Mouse (Mus musculus): ENCODE results near the gene Cdr2l. TPM values are rescaled to one million over a fixed set of nuclear protein-coding genes. Genes with fewer than 3 reads are reported as not detected.
"Not testable (repeated sequence)": the region's sequence is repeated elsewhere in the genome, so short reads cannot be mapped to it uniquely, and the experiment has no call there.

Cdr2l gene
- total RNA-seq, 1 experiment from 2014 or later, result 0.12 TPM

DNA sequence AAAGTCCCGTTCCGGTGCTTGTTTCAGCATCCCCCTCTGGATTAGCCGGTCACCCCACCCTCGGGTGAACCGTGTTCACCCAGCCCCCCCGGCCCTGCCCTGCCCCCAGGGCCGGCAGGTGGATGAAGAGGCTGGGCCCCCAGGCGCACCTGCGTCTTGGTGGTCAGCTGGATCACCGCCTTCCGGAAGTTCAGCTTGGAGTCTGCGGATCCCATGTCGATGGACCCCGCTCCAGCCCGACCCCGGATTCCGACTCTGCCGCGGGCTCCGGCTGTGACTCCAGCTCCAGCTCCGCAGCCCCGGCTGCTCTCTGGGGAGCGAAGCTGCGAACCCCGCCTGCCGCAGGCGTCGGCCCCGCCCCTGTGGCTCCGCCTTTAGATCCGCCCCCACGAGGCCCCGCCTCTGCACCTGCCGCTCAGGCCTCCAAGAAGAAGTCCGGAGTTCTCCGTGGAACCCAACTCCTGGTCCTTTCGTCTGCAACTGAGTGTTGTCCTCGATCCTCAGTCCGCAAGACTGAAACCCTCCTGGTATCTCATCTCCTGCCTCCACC, 14.2 kb upstream of the Cdr2l start, which contains the start of gene Hid1:
Hid1 (minus strand) TSS at position 362 of the 550 bp plus-strand sequence.
- peak; percentile 42 for ATAC-seq (ENCODE audit: extremely low read depth, insufficient number of reproducible peaks, low FRiP score, poor library complexity, severe bottlenecking)

DNA sequence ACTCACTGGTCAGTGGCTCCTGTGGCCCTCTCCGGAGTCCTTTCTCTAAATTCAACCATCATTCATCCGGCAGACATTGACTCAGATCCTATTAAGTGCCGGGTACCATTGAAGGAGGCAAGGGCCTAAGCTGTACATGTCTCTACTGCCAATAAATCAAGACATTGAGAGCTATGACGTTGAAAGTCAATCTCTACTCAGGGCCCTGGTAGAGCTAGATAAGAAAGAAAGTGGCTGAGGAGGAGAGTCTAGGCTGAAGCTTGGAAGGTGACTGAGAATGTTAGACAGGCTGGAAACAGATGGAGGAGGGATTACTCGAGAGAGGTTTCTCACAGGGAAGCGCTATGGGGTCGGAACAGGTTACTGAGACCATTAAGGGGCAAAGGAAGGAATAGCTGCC, 11.3 kb upstream of the Cdr2l start:
- ATAC-seq (ENCODE audit: extremely low read depth, insufficient number of reproducible peaks, low FRiP score, poor library complexity, severe bottlenecking), result no peak

DNA sequence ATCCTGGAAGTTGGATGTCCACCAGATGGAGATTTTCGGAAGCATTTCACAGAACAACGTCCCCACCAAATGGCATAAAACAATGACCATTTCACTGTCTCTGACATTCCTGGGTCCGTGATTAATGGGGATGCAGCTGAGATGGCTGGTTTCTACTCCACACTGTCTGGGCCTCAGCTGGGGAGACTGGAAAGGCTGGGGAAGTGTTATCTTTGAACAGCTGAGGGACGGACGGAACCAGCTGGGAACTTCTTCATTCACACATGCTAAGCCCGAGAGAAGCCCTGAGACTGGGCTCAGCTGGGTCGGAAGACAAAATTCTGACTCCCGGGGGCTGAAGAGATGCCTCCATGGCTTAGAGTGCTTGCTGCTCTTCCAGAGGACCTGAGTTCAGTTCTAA, 10.4 kb upstream of the Cdr2l start:
- no peak for ATAC-seq (ENCODE audit: extremely low read depth, insufficient number of reproducible peaks, low FRiP score, poor library complexity, severe bottlenecking)

DNA sequence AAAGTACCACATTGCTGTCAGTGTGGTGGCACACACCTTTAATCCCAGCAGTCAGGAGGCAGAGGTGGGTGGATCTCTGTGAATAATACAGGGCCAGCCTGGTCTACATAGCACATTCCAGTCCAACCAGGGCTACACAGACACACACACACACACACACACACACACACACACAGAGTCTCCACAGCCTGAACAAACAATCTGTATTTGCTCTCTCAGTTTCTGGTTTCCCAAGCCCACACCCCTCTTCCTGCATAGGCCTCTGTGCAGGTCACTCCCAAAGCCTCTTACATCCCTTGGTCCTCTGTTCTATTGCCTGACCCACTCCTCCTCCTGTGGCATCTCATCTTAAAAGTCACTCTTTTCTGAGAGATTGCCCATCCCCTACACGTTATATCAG, 9.7 kb upstream of the Cdr2l start:
- no peak for ATAC-seq (ENCODE audit: extremely low read depth, insufficient number of reproducible peaks, low FRiP score, poor library complexity, severe bottlenecking)

DNA sequence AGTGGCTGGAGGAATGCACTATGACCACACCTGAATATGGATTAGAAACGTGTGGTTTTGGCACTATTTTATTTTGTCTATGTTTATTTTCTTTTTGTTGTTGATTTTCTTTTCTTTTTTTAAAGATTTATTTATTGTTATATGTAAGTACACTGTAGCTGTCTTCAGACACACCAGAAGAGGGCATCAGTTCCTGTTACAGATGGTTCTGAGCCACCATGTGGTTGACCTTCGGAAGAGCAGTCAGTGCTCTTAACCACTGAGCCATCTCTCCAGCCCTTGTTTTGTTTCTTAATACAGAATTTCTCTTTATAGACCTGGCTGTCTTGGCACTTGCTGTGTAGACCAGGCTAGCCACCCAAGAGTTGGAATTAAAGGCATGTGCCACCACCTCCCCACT, 9.0 kb upstream of the Cdr2l start:
- ATAC-seq (ENCODE audit: extremely low read depth, insufficient number of reproducible peaks, low FRiP score, poor library complexity, severe bottlenecking), result no peak

DNA sequence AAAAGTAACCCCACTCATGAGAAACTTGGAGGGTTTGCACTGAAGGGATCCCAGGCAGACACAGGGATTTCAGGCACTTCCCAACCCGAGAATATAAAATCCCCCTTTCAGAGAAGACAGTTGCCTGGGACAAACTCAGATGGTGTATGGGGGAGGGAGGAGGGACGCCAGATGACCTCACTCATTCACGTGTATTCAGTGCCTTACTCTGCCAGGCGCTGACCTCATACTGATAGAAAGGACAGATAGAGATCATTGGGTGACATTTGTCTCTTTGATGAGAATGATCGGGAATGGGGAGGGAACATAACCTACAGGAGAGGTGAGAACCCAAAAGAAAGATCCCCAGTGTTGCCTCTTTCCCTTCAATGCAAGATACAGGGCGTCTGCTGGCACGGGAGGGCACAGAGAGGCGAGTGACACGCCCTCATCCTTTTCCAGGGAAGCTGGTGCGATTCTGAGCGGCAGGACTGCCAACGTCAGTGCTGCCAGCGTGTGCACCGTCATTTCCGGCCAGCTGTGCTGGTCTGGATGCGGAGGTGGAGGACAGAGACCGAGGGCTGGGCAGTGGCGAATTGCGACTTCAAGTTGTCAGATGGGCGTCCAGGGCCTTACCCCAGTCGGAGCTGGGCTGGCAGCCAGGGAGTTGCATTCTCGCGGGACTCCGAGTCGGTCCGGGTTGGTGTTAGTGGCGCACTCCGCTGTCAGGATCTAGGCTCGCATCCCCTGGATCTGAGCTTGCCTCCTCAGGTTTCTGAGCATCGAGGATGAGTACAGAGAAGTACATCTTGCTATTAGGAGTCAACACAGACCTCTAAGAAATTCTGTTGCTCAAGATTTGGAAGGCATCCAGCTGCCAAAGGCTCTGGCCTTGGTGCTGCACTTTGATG, 7.7 kb upstream of the Cdr2l start:
- no peak for ATAC-seq (ENCODE audit: extremely low read depth, insufficient number of reproducible peaks, low FRiP score, poor library complexity, severe bottlenecking)

DNA sequence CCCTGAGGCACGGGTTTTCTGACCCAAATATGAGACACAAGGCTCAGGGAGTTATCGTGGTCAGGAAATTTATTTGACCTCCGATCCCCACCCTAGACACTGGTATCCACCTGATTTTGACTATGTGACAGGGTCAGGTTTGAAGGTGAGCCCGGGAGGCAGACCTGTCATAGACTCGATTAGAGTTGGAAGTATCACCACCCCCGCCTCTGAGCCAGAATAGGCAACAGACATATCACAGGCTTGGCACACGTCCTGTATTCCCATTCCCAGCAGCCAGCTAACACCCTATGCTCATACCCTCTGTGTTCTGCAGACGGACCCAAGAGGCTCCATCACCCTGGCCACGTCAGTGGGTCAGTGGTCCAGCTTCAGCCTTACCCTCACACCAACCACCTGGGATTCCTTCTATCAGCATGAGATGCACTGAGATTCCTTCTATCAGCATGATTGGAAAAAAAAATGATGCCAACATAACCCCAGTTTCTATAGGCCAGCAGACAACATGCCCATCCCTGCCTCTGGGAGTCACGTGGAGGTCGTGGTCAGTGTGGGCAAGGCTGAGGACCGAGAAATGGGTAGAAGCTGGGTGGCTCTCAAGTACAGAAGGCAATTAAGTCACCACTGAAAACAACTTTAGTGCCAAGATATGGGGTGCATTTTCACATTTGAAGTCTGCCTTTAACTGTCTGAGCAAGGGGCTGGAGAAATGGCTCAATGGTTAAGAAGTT, 6.9 kb upstream of the Cdr2l start:
- no peak for ATAC-seq (ENCODE audit: extremely low read depth, insufficient number of reproducible peaks, low FRiP score, poor library complexity, severe bottlenecking)

DNA sequence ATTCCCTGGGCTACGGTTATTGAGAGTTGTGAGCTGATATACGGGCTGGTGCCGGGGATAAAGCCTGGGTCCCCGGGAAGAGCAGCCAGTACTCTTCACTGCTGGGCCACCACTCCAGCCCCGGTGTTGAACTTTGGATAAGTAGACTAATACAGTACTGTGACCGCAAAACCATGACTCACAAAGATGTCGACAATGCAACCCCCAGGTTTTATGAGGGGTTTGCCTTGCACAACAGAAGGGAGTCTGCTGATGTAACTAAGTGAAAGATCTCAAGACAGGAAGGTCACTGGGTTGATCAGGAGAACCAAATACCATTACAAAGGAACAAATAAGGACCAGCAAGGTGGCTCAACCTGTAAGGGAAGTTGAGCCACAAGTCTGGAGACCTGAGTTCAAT, 5.0 kb upstream of the Cdr2l start:
- ATAC-seq (ENCODE audit: extremely low read depth, insufficient number of reproducible peaks, low FRiP score, poor library complexity, severe bottlenecking), result no peak

DNA sequence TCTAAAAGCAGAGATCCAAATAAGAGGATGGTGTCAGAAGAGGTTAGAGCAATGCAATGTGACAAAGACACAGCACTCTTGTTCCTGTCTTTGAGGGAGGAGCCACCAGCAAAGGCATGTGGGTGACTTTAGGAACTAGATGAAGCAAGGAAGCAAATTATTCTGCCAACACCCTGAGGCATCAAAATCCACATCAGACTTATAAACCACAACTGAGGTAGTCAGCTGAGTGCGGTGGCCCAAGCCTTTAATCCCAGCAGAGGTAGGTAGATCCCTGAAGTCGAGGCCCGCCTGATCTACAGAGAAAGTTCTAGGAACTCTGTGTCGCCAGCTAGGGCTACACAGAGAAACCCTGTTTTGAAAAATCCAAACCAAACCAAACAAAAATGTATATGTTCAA, 4.5 kb upstream of the Cdr2l start:
- no peak for ATAC-seq (ENCODE audit: extremely low read depth, insufficient number of reproducible peaks, low FRiP score, poor library complexity, severe bottlenecking)

DNA sequence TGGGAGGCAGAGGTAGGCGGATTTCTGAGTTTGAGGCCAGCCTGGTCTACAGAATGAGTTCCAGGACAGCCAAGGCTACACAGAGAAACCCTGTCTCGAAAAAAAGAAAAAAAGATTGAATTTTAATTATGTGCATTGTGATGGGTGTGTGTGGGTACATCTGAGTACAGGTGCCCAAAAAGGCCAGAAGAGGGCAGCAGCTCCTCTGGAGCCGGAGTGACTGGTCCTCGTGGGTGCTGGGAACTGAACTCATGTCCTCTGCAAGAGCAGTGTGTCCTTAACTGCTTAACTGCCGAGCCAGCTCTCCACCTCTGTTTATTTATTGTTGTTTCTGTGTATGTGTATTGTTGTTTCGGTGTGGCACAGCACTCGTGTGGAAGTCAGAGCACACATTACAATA, 3.9 kb upstream of the Cdr2l start:
- no peak for ATAC-seq (ENCODE audit: extremely low read depth, insufficient number of reproducible peaks, low FRiP score, poor library complexity, severe bottlenecking)

DNA sequence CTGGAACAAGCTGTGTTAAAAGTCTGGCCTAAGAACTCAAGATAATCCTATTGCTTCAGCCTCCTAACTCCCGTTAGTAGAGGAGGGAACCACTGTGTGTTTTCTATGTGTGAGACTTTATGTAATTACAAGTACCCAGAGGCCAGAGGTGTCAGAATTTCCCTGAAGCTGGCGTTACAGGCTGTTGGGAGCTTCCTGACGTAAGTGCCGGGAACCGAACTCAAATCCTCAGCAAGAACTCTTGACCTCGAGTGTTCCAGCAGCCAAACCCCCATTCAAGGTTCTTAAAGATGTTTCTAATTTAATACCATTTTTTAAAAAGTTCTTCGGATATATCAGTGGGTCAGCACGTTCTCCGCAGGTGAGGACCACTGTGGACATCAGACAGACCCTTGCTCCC, 440 bp upstream of the Cdr2l start:
- no peak for ATAC-seq (ENCODE audit: extremely low read depth, insufficient number of reproducible peaks, low FRiP score, poor library complexity, severe bottlenecking)

DNA sequence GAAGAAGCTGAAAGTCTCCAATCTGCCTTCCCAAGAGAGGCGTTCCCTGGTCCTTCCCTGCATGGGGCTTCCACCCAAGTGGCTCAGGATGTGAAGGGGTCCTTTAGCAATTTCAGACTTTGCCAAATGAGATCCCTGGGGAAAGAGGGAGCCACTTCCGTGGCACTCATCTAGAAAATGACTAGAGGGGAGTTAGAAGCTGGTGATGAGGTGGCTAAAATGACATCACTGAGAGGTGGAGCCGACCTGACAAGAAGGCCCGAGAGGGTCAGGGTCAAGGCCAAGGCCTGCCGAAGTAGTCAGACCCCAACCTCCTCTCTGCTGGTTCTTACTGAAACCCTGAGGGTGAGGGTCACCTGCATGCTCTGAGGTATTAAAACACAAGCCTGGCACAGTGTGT, 1.2 kb downstream of the Cdr2l start:
- no peak for ATAC-seq (ENCODE audit: extremely low read depth, insufficient number of reproducible peaks, low FRiP score, poor library complexity, severe bottlenecking)

DNA sequence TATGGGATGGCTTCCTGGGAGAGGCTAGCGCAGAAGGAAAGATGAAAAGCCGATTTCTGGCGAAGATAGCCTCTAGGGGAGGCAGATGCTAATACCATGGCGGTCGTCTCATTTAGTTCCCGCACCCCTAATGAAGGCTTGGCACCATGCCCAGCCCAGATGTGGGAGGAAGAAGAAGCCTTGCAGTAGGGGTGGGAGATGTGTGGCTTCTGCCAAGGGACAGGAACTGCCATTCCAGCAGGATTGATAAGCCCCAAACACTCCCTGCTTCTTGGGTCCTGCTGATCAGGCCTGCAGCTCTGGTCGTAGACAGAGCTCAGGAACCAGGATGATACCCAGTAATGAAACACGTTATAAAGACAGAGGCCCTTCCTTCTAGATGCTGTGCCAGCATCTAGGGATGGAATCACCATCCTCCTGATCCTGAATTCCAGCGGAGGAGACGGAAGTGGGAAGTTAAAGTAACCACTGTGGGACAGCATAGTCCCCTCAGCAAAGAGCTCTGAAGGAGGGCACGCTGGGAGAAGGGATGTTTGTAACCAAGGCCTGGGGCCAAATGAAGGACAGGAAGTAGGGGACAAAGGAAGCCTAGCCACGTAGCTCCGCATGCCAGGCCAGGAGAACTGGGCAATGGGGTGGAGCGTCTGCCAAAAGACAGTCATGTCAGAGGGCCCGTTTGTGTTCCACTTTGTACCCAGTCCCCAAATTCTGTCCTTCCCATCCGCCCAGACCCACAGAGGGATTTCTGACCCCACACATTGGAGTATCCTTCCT, 2.2 kb downstream of the Cdr2l start:
- no peak for ATAC-seq (ENCODE audit: extremely low read depth, insufficient number of reproducible peaks, low FRiP score, poor library complexity, severe bottlenecking)

DNA sequence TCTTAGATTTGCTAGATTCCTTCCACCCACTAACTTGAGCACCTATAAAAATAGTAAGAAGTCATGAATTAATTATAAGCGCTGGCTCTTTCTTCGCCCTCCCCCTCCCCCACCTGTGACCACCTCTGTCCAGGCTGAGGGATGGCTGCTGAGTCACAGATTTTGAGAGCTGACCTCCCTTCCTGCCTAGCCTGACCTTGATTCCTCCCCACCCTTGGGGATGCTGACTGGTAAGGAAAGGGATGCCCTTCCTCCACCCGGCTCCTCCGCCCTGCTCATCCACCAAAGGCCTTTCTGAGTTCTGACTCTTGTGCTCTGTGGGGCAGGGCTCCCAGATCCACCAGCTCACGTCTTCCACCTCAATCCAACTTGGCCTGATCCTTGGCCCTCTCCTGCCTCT, 2.9 kb downstream of the Cdr2l start:
- no peak for ATAC-seq (ENCODE audit: extremely low read depth, insufficient number of reproducible peaks, low FRiP score, poor library complexity, severe bottlenecking)

DNA sequence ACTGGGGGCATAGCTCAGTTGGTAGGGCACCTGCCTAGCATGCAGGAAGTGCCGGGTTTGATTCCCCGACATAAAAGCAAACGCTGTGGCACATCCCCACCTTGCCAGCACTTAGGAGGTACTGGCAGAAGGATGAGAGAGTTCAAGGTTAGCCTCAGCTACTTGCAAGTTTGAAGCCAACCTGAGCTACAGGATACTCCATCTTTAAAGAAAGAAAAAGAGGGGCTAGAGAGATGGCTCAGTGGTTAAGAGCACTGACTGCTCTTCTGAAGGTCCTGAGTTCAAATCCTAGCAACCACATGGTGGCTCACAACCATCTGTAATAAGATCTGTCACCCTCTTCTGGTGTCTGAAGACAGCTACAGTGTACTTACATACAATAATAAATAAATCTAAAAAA, 5.1 kb downstream of the Cdr2l start:
- not testable (repeated sequence) for ATAC-seq (ENCODE audit: extremely low read depth, insufficient number of reproducible peaks, low FRiP score, poor library complexity, severe bottlenecking)

DNA sequence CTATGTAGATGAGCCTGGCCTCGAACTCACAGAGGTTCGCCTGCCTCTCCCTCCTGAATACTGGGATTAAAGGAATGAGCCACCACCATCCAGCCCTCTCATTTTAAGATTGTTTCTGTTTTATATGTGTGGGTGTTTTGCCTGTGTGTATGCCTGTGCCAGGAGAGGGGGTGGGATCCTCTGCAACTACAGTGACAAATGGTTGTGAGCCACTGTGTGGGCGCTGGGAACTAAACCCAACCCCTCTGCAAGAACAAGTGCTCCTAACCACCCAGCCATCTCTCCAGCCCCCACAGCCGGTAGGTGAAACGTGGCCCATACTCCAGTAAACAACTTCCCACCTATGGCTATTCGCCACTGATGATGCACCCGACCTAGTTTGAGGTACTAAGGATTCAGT, 9.6 kb downstream of the Cdr2l start:
- no peak for ATAC-seq (ENCODE audit: extremely low read depth, insufficient number of reproducible peaks, low FRiP score, poor library complexity, severe bottlenecking)

DNA sequence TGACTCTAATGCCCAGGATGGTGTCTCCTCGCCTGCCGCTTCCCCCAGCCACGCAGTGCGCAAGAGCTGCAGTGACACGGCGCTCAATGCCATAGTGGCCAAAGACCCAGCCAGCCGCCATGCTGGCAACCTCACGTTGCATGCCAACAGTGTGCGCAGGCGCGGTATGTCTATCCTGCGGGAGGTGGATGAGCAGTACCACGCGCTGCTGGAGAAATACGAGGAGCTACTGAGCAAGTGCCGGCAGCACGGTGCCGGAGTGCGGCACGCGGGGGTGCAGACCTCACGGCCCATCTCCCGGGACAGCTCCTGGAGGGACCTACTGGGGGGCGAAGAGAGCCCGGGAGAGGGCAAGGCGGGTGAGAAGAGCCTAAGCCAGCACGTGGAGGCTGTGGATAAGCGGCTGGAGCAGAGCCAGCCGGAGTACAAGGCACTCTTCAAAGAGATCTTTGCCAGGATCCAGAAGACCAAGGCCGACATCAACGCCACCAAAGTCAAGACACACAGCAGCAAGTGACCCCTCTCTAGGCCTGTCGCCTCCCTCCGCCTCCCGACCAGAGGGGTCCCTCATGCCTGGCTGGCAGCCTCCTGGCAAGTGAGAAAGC, 12.1 kb downstream of the Cdr2l start:
- ATAC-seq (ENCODE audit: extremely low read depth, insufficient number of reproducible peaks, low FRiP score, poor library complexity, severe bottlenecking), result no peak

DNA sequence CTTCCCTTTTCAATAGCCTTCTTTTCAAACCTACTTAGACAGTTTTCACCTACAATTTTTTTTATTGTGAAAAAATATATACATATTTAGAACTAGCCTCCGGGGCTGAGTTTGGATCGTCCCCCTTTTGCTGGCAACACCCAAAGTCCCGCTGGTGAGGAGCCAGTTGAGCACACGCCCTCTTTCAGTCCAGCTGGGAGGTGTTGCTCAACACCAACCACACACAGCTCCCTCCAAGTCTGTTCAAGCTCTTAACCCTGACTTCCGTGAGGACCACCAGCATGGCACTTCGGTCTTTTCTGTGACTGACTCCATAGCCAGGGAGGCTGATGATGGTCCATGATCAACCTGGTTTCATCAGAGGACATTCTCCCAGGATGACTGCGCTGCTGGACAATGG, 16.4 kb downstream of the Cdr2l start:
- ATAC-seq (ENCODE audit: extremely low read depth, insufficient number of reproducible peaks, low FRiP score, poor library complexity, severe bottlenecking), result no peak

DNA sequence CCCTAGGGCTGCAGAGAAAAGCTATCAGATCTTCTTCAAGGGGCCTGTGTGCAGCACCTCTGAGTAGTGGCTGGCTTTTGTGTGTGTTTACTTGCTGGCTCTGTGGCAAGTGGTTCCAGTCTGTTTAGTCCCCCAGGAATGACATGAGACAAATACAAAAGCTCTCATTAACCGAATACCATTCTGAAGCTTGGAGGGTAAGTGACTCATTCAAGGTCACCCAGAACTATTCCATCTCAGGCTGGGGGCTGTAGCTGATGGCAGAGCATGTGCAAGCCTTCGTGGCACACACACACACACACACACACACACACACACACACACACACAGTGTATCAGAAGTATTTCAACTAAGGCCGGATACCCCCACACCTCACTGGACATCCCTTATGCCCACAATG, 18.4 kb downstream of the Cdr2l start:
- no peak for ATAC-seq (ENCODE audit: extremely low read depth, insufficient number of reproducible peaks, low FRiP score, poor library complexity, severe bottlenecking)

Data from neutrophil, adult 5-6 weeks (primary cell).